Mouse (Mus musculus) urinary bladder, postnatal 10 days (tissue): ENCODE results near the gene Fibcd1.

ENCODE experiments used
- DNase-seq: peaks from one replicate; pipeline ENCODE4 v3.0.0; 2022; ENCODE audit warnings: low spot score

Gene Fibcd1

DNA sequence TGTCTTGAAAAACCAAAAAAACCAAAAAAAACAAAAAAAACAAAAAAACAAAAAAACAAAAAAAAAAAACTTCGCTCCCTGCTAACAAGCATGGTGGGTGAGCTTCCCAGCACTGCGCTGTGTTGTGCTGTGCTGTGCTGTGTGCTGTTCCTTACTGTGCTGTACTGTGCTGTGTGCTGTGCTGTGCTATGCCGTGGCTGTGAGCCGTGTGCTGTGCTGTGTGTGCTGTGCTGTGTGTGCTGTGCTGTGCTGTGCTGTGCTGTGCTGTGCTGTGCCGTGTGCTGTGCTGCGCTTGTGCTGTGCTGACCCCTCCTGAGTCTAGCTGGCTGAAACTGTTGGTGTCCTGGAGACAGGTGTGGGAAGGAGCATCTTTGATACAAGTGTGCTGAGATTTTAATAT lies 78.7 kb downstream of the Fibcd1 start:
- no peak for DNase-seq
